Mouse (Mus musculus) myocyte (in vitro differentiated cells): ENCODE measurements around the gene 9130213A22Rik. TPM values are rescaled to one million over a fixed set of nuclear protein-coding genes. Genes with fewer than 3 reads are reported as not detected.
A peak's percentile ranks its signal among the peaks of the same experiment; 100 is the strongest.

Experiments used
- H3K27me3 ChIP-seq: one replicate; pipeline ENCODE4 v1.6.1; 2011; ENCODE audit not compliant: control insufficient read depth, insufficient read depth, insufficient read length
- H3K36me3 ChIP-seq: one replicate; pipeline ENCODE4 v1.6.1; 2011; ENCODE audit not compliant: control insufficient read depth, insufficient read depth
- H3K4me2 ChIP-seq: one replicate; pipeline ENCODE4 v1.6.1; 2011; ENCODE audit warnings: low read depth, control low read depth
- H3K4me3 ChIP-seq: one replicate; pipeline ENCODE4 v1.5.1; 2011; ENCODE audit warnings: mild to moderate bottlenecking, control low read depth, moderate library complexity
- H3K79me2 ChIP-seq: one replicate; pipeline ENCODE4 v1.6.1; 2011; ENCODE audit not compliant: control insufficient read depth, insufficient read depth
- H3ac ChIP-seq: one replicate; pipeline ENCODE4 v1.6.1; 2011; ENCODE audit not compliant: control insufficient read depth, insufficient read length
- CEBPB ChIP-seq: IDR thresholded peaks from 2 replicates; pipeline ENCODE4 v1.6.1; 2011; ENCODE audit warnings: mild to moderate bottlenecking, moderate library complexity; ENCODE audit not compliant: poor library complexity, insufficient read depth, severe bottlenecking
- E2F4 ChIP-seq: IDR thresholded peaks from one replicate; pipeline ENCODE4 v1.6.1; 2011; ENCODE audit warnings: mild to moderate bottlenecking, control low read depth, moderate library complexity; ENCODE audit not compliant: insufficient read depth
- MAX ChIP-seq: IDR thresholded peaks from one replicate; pipeline ENCODE4 v1.6.1; 2011; ENCODE audit warnings: low read depth, mild to moderate bottlenecking, control low read depth
- MYOD1 ChIP-seq, 3 experiments: IDR thresholded peaks; one replicate each; pipeline ENCODE4 v1.6.1; 2011; ENCODE audit warnings: control low read depth in 2 of 3, low read depth in 2 of 3, mild to moderate bottlenecking in 2 of 3, moderate library complexity in 1 of 3; ENCODE audit not compliant: insufficient read length in 2 of 3, control insufficient read depth in 1 of 3
- MYOG ChIP-seq, 3 experiments: IDR thresholded peaks; one replicate each; pipeline ENCODE4 v1.6.1; 2011; ENCODE audit warnings: control low read depth in 2 of 3, low read depth in 2 of 3, mild to moderate bottlenecking in 2 of 3; ENCODE audit not compliant: insufficient read length in 2 of 3, control insufficient read depth in 1 of 3, insufficient read depth in 1 of 3
- POLR2A ChIP-seq: IDR thresholded peaks from one replicate; pipeline ENCODE4 v1.6.1; 2011; ENCODE audit warnings: low read depth, mild to moderate bottlenecking, control low read depth, moderate library complexity; ENCODE audit not compliant: insufficient read length
- POLR2AphosphoS2 ChIP-seq: IDR thresholded peaks from one replicate; pipeline ENCODE4 v1.6.1; 2011; ENCODE audit warnings: low read depth, control low read depth; ENCODE audit not compliant: insufficient read length
- REST ChIP-seq: IDR thresholded peaks from one replicate; pipeline ENCODE4 v1.6.1; 2011; ENCODE audit warnings: mild to moderate bottlenecking, control low read depth, moderate library complexity; ENCODE audit not compliant: insufficient read depth, insufficient read length
- SRF ChIP-seq: IDR thresholded peaks from one replicate; pipeline ENCODE4 v1.6.1; 2011; ENCODE audit warnings: low read depth; ENCODE audit not compliant: control insufficient read depth, insufficient read length
- TCF12 ChIP-seq: IDR thresholded peaks from one replicate; pipeline ENCODE4 v1.6.1; 2011; ENCODE audit warnings: mild to moderate bottlenecking, control low read depth; ENCODE audit not compliant: poor library complexity, insufficient read depth, severe bottlenecking
- TCF3 ChIP-seq: IDR thresholded peaks from one replicate; pipeline ENCODE4 v1.6.1; 2011; ENCODE audit warnings: low read depth, control low read depth; ENCODE audit not compliant: insufficient read length
- USF1 ChIP-seq: IDR thresholded peaks from one replicate; pipeline ENCODE4 v1.6.1; 2011; ENCODE audit warnings: low read depth, mild to moderate bottlenecking, control low read depth, moderate library complexity
- polyA plus RNA-seq: library from polyadenylated mRNA; unstranded; fragments of >200 nt; fragmentation: generic; extraction: Trizol; gene quantifications from one replicate; pipeline ENCODE4 v1.2.1, GENCODE M21; 2012; ENCODE audit warnings: missing spikeins

9130213A22Rik gene
- polyA plus RNA-seq, 1 experiment = 0.78 TPM

DNA sequence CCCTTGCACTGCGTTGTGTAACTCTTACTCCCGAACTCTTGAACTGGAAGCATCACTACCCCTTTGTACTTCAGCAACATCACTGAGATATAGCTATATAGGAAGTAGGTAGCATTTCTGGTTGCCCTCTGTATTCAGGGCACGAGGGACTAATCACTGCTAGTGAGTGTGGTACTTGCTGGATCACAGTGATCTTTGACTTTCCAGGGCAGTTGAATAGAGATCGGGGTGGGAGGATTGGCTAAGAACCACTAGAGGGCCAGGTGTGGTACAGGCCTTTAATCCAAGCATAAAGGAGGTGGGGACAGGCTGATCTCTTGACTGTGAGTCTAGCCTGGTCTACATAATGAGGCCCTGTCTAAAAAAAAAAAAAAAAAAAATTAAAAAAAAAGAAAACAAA is 29.5 kb downstream of the 9130213A22Rik start:
- H3K27me3 ChIP-seq = no peaks in the 10 kb centered on the region
- H3K36me3 ChIP-seq = peaks cover 20% of the 10 kb centered on the region
- peaks cover 25% of the 10 kb centered on the region for H3K79me2 ChIP-seq
- no peak overlapping the region for H3K4me3 ChIP-seq
- H3ac ChIP-seq = no peak overlapping the region
- TF ChIP-seq USF1 = no peak
- no peak overlapping the region for H3K4me2 ChIP-seq

GRCm38 (mm10) chr11:69092386-69092751 is 30.0 kb downstream of the 9130213A22Rik start:
- Histone ChIP-seq H3K4me2 (no peak overlapping the region), H3K36me3 (peaks cover 20% of the 10 kb centered on the region), H3K79me2 (peaks cover 26% of the 10 kb centered on the region), H3ac (no peak overlapping the region), H3K27me3 (no peaks in the 10 kb centered on the region), H3K4me3 (no peak overlapping the region)
- TF ChIP-seq MYOG (IDR thresholded peaks at IDR 0.05; ENCODE audit: control insufficient read depth in 1 of 3, insufficient read depth in 1 of 3, insufficient read length in 2 of 3, low read depth in 2 of 3) = no peak
- TF ChIP-seq MYOD1 (IDR thresholded peaks at IDR 0.05; ENCODE audit: control insufficient read depth in 1 of 3, insufficient read length in 2 of 3, low read depth in 2 of 3) = no peak
- no peak for TF ChIP-seq TCF3
- TF ChIP-seq POLR2A = no peak
- no peak for TF ChIP-seq MAX
- no peak for TF ChIP-seq REST
- no peak for TF ChIP-seq USF1
- no peak for TF ChIP-seq E2F4
- TF ChIP-seq SRF = no peak
- TF ChIP-seq POLR2AphosphoS2 = no peak
- no peak for TF ChIP-seq TCF12

- H3K4me3 ChIP-seq = no peak overlapping the region
- H3K27me3 ChIP-seq = no peaks in the 10 kb centered on the region
- no peak overlapping the region for H3ac ChIP-seq
- H3K4me2 ChIP-seq = no peak overlapping the region
- peaks cover 26% of the 10 kb centered on the region for H3K79me2 ChIP-seq
- no peak for TF ChIP-seq E2F4
- no peak for TF ChIP-seq TCF12
- no peak for TF ChIP-seq CEBPB
- TF ChIP-seq TCF3 = no peak
- no peak for TF ChIP-seq MYOD1 (IDR thresholded peaks at IDR 0.05; ENCODE audit: control insufficient read depth in 1 of 3, insufficient read length in 2 of 3, low read depth in 2 of 3)
- TF ChIP-seq POLR2A = no peak
- TF ChIP-seq SRF = no peak
- TF ChIP-seq MYOG (IDR thresholded peaks at IDR 0.05; ENCODE audit: control insufficient read depth in 1 of 3, insufficient read depth in 1 of 3, insufficient read length in 2 of 3, low read depth in 2 of 3) = no peak
- TF ChIP-seq REST = no peak
- no peak for TF ChIP-seq MAX
- TF ChIP-seq USF1 = no peak
- TF ChIP-seq POLR2AphosphoS2 = no peak
- peaks cover 20% of the 10 kb centered on the region for H3K36me3 ChIP-seq
Measured at GRCm38 (mm10) chr11:69091566-69092385, 30.6 kb downstream of the 9130213A22Rik start.

GRCm38 (mm10) chr11:69090367-69090766 is 32.0 kb downstream of the 9130213A22Rik start:
- H3K4me3 ChIP-seq = peak overlapping the region; percentile 92
- peaks cover 20% of the 10 kb centered on the region for H3K36me3 ChIP-seq
- H3K27me3 ChIP-seq = no peaks in the 10 kb centered on the region
- H3K4me2 ChIP-seq = peak overlapping the region; percentile 91
- H3ac ChIP-seq = no peak overlapping the region
- H3K79me2 ChIP-seq = peaks cover 26% of the 10 kb centered on the region
- TF ChIP-seq USF1 = no peak
- TF ChIP-seq MAX = no peak
- no peak for TF ChIP-seq E2F4
- no peak for TF ChIP-seq POLR2A
- TF ChIP-seq TCF12 = no peak
- TF ChIP-seq TCF3 = no peak
- TF ChIP-seq MYOG (IDR thresholded peaks at IDR 0.05; ENCODE audit: control insufficient read depth in 1 of 3, insufficient read depth in 1 of 3, insufficient read length in 2 of 3, low read depth in 2 of 3) = no peak
- TF ChIP-seq MYOD1 (IDR thresholded peaks at IDR 0.05; ENCODE audit: control insufficient read depth in 1 of 3, insufficient read length in 2 of 3, low read depth in 2 of 3) = no peak
- no peak for TF ChIP-seq REST
- no peak for TF ChIP-seq CEBPB
- no peak for TF ChIP-seq POLR2AphosphoS2
- TF ChIP-seq SRF = no peak

- H3ac ChIP-seq = peak overlapping the region; percentile 98
- H3K36me3 ChIP-seq = peaks cover 20% of the 10 kb centered on the region
- H3K4me2 ChIP-seq = peak overlapping the region; percentile 91
- peaks cover 26% of the 10 kb centered on the region for H3K79me2 ChIP-seq
- H3K27me3 ChIP-seq = no peaks in the 10 kb centered on the region
- peak; percentile 36 for TF ChIP-seq POLR2AphosphoS2
- TF ChIP-seq TCF12 = no peak
- no peak for TF ChIP-seq TCF3
- no peak for TF ChIP-seq E2F4
- peak; percentile 37 for TF ChIP-seq POLR2A
- TF ChIP-seq SRF = no peak
- no peak for TF ChIP-seq REST
- peak overlapping the region; percentile 92 for H3K4me3 ChIP-seq
Measured at GRCm38 (mm10) chr11:69089616-69090290, 32.6 kb downstream of the 9130213A22Rik start.
